Mouse (Mus musculus): Measurements from ENCODE around the gene Zfp346. TPM values are rescaled to one million over a fixed set of nuclear protein-coding genes. Genes with fewer than 3 reads are reported as not detected.

The Zfp346 gene
- polyA plus RNA-seq, 1 experiment, result 4.1 TPM

DNA sequence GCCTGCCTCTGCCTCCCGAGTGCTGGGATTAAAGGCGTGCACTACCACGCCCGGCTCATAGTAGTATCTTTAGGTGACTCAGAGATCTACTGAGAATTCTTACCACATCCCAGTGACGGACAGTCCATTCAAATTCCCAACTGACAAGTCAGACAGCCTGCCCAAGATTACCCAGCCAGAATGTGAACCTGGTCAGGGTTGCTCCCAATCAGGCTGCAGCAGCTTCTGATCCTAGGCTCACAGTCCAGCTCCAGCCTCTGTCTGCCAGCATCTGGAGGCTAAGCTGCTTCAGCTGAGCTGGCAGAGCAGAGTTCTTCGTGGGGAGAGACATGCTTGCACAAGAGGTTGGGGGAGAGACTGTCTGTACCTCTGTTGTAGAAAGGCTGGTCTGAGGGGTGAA is 78.3 kb downstream of the Zfp346 start:
- Histone ChIP-seq H3K36me3 (ENCODE audit: control insufficient read depth, insufficient read depth, low read length) (no peaks in the 10 kb centered on the region), H3K27ac (ENCODE audit: insufficient read depth, low read depth, low read length) (peak overlapping the region; percentile 17; the same call in 1 of the 2 replicates), H3K4me1 (ENCODE audit: control insufficient read depth, insufficient read depth, insufficient read length, low read length) (0 out of 2 replicates have a peak, but pooled peaks cover 2% of the 10 kb centered on the region), H3K4me3 (ENCODE audit: low read depth, low read length) (no peak overlapping the region), H3K27me3 (ENCODE audit: control insufficient read depth, insufficient read depth, low read length) (no peaks in the 10 kb centered on the region)
- 57% methylated on average over 6 of the region's 6 CpGs for WGBS
- no peak for TF ChIP-seq CTCF (IDR thresholded peaks at IDR 0.05; ENCODE audit: extremely low read depth, insufficient read length, insufficient replicate concordance, low read depth, low read length)
- TF ChIP-seq POLR2A (IDR thresholded peaks at IDR 0.05; ENCODE audit: low read depth, low read length), result no peak

Other genes starting within 250 kb of the Zfp346 start
- 4.4 and 5.1 TPM in 2 replicates for gene Unc5a, start 155.9 kb upstream of the Zfp346 start, polyA plus RNA-seq (2012; rRNA removed)
- gene Hk3, start 83.9 kb upstream of the Zfp346 start, polyA plus RNA-seq (2012; rRNA removed), result 1.7 and 1.8 TPM in 2 replicates
- 0.61 and 1.5 TPM in 2 replicates for gene Uimc1, start 5.0 kb upstream of the Zfp346 start, polyA plus RNA-seq (2012; rRNA removed)
- gene Gm17617, start 28.2 kb downstream of the Zfp346 start, polyA plus RNA-seq (2012; rRNA removed), result not detected in 2 replicates
- 2.9 and 4.8 TPM in 2 replicates for gene Fgfr4, start 47.3 kb downstream of the Zfp346 start, polyA plus RNA-seq (2012; rRNA removed)
- 6.9 and 16.3 TPM in 2 replicates for gene Nsd1, start 104.5 kb downstream of the Zfp346 start, polyA plus RNA-seq (2012; rRNA removed)
- 383 and 921 TPM in 2 replicates for gene Prelid1, start 215.2 kb downstream of the Zfp346 start, polyA plus RNA-seq (2012; rRNA removed)
- 54.9 and 101 TPM in 2 replicates for gene Rab24, start 216.6 kb downstream of the Zfp346 start, polyA plus RNA-seq (2012; rRNA removed)
- 5.1 and 8.5 TPM in 2 replicates for gene Mxd3, start 224.5 kb downstream of the Zfp346 start, polyA plus RNA-seq (2012; rRNA removed)

All from small intestine, adult 2 months (tissue).